Mouse (Mus musculus): ENCODE results near the gene Pygl. TPM values are rescaled to one million over a fixed set of nuclear protein-coding genes. Genes with fewer than 3 reads are reported as not detected.
"Not testable (repeated sequence)": the region's sequence is repeated elsewhere in the genome, so short reads cannot be mapped to it uniquely, and the experiment has no call there.

Gene Pygl
- total and polyA plus RNA-seq, 2 experiments from 2014 or later = 6.3 to 8.2 TPM

DNA sequence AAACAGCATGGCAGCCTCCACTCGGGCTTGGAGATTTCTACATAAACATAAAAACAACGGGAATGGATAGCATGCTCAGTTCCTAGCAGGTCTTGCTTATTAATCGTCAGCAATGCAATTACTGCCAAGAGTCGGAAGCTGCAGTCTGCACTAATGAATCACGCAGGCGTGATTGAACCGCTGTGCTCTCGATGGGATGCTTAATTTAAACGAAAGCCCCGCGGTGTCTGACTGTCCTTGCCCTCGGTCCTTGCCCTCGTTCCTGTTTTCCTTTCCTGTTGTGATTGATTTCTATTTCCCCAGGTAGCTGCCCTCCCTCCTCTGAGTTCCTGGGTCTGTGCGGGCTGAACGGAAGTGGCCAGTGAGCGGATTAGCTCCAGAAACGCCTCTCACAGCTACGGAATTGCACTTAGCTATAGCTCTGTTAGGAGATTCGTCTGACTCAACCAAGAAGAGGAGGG is 39.0 kb downstream of the Pygl start:
- peak overlapping the region; percentile 53 for H3K4me2 ChIP-seq (ENCODE audit: low read depth)
- H3K4me1 ChIP-seq (ENCODE audit: insufficient read depth) = no peaks in the 10 kb centered on the region
- H3K9me3 ChIP-seq (ENCODE audit: low read length) = no peaks in the 10 kb centered on the region
- peak overlapping the region; percentile 54; the same call in 1 of the 2 replicates for H3K27ac ChIP-seq (ENCODE audit: low read depth, low read length)
- ATAC-seq (peak; percentile 45), DNase-seq (peak; percentile 63)
- H3K9ac ChIP-seq = peak overlapping the region; percentile 49
- no peak for TF ChIP-seq CTCF (IDR thresholded peaks at IDR 0.05; ENCODE audit: low read depth)
- H3K4me3 ChIP-seq (ENCODE audit: low read depth, low read length) = peak overlapping the region; percentile 34
- 12% methylated on average over 19 of the region's 19 CpGs for WGBS
- H3K27me3 ChIP-seq (ENCODE audit: insufficient read depth, low read length) = no peaks in the 10 kb centered on the region
- no peaks in the 10 kb centered on the region for H3K36me3 ChIP-seq (ENCODE audit: insufficient read depth)

DNA sequence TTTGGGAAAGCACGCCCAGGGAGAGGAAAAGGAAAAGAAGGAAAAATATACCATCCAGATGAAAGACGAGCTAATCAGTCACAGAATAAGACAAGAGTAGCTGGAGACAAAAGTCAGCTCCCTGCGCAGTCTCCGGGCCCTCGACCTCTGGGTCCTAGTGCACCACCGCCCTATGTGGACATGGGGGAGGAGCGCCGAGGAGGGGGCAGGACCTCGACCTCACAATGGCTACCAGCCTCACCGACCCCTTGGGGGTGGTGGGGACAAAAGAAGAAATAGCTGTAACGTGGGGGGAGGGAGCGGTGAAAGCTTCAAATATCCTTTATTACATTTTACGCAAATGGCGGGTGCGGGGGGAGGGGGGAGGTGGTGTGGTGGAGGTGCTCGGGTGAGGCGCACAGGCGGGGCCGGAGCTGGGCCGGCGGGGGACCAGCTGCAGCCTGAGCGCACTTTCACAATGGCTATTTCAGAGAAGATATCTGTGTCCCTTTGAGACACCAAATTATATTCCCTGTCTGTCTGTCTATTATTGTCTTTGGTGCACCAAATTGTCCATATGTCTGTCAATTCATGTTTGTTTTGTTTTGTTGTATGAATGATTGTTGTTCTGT is 47.0 kb downstream of the Pygl start:
- no peak for DNase-seq
- 76% methylated on average over 22 of the region's 22 CpGs for WGBS
- H3K36me3 ChIP-seq (ENCODE audit: insufficient read depth) = no peaks in the 10 kb centered on the region
- H3K4me2 ChIP-seq (ENCODE audit: low read depth) = no peak overlapping the region
- H3K27me3 ChIP-seq (ENCODE audit: insufficient read depth, low read length) = no peaks in the 10 kb centered on the region
- 0 out of 2 replicates have a peak, but pooled peaks have one; percentile 27 for ATAC-seq
- TF ChIP-seq CTCF (IDR thresholded peaks at IDR 0.05; ENCODE audit: low read depth) = no peak
- no peak overlapping the region for H3K27ac ChIP-seq (ENCODE audit: low read depth, low read length)
- no peaks in the 10 kb centered on the region for H3K4me1 ChIP-seq (ENCODE audit: insufficient read depth)
- no peak overlapping the region for H3K9ac ChIP-seq
- no peaks in the 10 kb centered on the region for H3K9me3 ChIP-seq (ENCODE audit: low read length)
- peak overlapping the region; percentile 5; the same call in 1 of the 2 replicates for H3K4me3 ChIP-seq (ENCODE audit: low read depth, low read length)

DNA sequence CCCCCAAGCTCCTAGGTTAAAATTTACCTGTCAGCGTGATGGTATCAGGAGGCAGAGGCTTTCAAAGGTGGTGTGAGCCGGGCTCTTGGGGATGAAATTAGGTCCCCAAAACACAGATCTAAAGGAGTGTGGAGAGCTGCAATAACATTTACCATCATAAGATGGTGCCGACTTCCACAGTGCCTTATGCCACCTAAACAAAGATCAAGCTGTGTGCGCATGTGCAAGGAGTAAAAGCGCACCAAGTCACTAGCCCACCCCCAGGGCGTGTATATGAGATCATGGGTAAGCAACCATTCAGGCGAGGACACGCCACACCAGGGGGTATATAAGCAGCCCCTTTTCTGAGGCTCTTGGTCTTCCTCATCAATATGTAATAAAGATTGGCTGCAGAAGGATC is 47.8 kb downstream of the Pygl start:
- not testable (repeated sequence) for H3K4me1 ChIP-seq (ENCODE audit: insufficient read depth); H3K27ac ChIP-seq (ENCODE audit: low read depth, low read length); H3K4me3 ChIP-seq (ENCODE audit: low read depth, low read length); H3K9ac ChIP-seq; H3K9me3 ChIP-seq (ENCODE audit: low read length); ATAC-seq; H3K27me3 ChIP-seq (ENCODE audit: insufficient read depth, low read length); DNase-seq; H3K36me3 ChIP-seq (ENCODE audit: insufficient read depth); H3K4me2 ChIP-seq (ENCODE audit: low read depth)
- WGBS = 98% methylated on average over 8 of the region's 8 CpGs

DNA sequence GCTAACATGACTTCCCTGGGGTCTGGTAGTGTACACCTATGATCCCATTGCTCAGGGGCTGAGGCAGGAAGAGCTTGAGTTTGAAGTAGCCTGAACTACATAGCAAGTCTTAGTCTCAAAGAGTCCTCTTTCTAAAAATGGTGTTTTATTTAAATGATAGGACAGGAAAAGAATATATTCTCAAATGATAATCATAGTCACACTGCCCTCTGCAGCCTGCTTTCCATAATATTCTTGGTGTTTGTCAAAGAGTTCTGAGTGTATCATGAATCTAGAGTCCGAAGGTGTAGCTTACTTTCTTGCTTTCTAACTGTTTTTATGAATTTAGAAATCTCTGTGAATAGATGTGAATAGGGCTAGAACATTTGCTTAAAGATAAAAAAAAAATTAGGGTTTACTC is 61.3 kb downstream of the Pygl start:
- H3K9ac ChIP-seq = no peak overlapping the region
- no peaks in the 10 kb centered on the region for H3K9me3 ChIP-seq (ENCODE audit: low read length)
- H3K27ac ChIP-seq (ENCODE audit: low read depth, low read length) = no peak overlapping the region
- no peaks in the 10 kb centered on the region for H3K36me3 ChIP-seq (ENCODE audit: insufficient read depth)
- no peaks in the 10 kb centered on the region for H3K4me1 ChIP-seq (ENCODE audit: insufficient read depth)
- H3K4me2 ChIP-seq (ENCODE audit: low read depth) = no peak overlapping the region
- 85% methylated on average over 1 of the region's 1 CpGs for WGBS
- no peaks in the 10 kb centered on the region for H3K27me3 ChIP-seq (ENCODE audit: insufficient read depth, low read length)
- ATAC-seq (no peak), DNase-seq (peak; percentile 48)
- no peak overlapping the region for H3K4me3 ChIP-seq (ENCODE audit: low read depth, low read length)
- peak; percentile 46 for TF ChIP-seq CTCF (IDR thresholded peaks at IDR 0.05; ENCODE audit: low read depth)

- Histone ChIP-seq H3K9me3 (ENCODE audit: low read length) (no peaks in the 10 kb centered on the region), H3K4me1 (ENCODE audit: insufficient read depth) (no peaks in the 10 kb centered on the region), H3K27ac (ENCODE audit: low read depth, low read length) (no peak overlapping the region), H3K36me3 (ENCODE audit: insufficient read depth) (no peaks in the 10 kb centered on the region), H3K4me2 (ENCODE audit: low read depth) (no peak overlapping the region), H3K4me3 (ENCODE audit: low read depth, low read length) (no peak overlapping the region), H3K9ac (no peak overlapping the region), H3K27me3 (ENCODE audit: insufficient read depth, low read length) (no peaks in the 10 kb centered on the region)
- no peak for ATAC-seq
- 91% methylated on average over 4 of the region's 4 CpGs for WGBS
- no peak for TF ChIP-seq CTCF (IDR thresholded peaks at IDR 0.05; ENCODE audit: low read depth)
- no peak for DNase-seq
Observed at GRCm38 (mm10) chr12:70167950-70168349, 63.3 kb downstream of the Pygl start.

- H3K27ac ChIP-seq (ENCODE audit: low read depth, low read length) = no peak overlapping the region
- H3K36me3 ChIP-seq (ENCODE audit: insufficient read depth) = no peaks in the 10 kb centered on the region
- H3K4me1 ChIP-seq (ENCODE audit: insufficient read depth) = no peaks in the 10 kb centered on the region
- H3K9me3 ChIP-seq (ENCODE audit: low read length) = no peaks in the 10 kb centered on the region
- no peaks in the 10 kb centered on the region for H3K27me3 ChIP-seq (ENCODE audit: insufficient read depth, low read length)
- H3K4me3 ChIP-seq (ENCODE audit: low read depth, low read length) = no peak overlapping the region
- H3K4me2 ChIP-seq (ENCODE audit: low read depth) = no peak overlapping the region
- 87% methylated on average over 3 of the region's 3 CpGs for WGBS
- no peak for TF ChIP-seq CTCF (IDR thresholded peaks at IDR 0.05; ENCODE audit: low read depth)
- H3K9ac ChIP-seq = no peak overlapping the region
- DNase-seq = no peak
- ATAC-seq = no peak
Observed at GRCm38 (mm10) chr12:70164741-70165140, 66.5 kb downstream of the Pygl start.

DNA sequence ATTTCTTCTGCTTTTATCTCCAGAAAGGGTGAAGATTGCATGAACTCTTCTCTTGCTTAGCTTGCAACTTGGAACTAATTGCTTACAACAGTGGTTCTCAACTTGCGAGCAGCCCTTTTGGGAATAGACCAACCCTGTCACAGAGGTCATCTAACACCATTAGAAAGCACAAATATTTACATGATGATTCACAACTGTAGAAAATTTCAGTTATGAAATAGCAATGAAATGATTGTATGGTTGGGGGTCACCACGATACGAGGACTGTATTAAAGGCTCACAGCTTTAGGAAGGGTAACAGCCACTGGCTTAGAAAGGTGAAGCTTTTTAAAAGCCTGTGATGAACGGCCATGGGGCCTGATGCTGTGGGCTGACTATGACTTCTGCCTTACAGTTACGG is 70.2 kb downstream of the Pygl start:
- H3K4me1 ChIP-seq (ENCODE audit: insufficient read depth) = no peaks in the 10 kb centered on the region
- no peak for DNase-seq
- no peak overlapping the region for H3K9ac ChIP-seq
- no peak overlapping the region for H3K27ac ChIP-seq (ENCODE audit: low read depth, low read length)
- H3K27me3 ChIP-seq (ENCODE audit: insufficient read depth, low read length) = no peaks in the 10 kb centered on the region
- no peak for ATAC-seq
- TF ChIP-seq CTCF (IDR thresholded peaks at IDR 0.05; ENCODE audit: low read depth) = no peak
- H3K9me3 ChIP-seq (ENCODE audit: low read length) = no peaks in the 10 kb centered on the region
- no peaks in the 10 kb centered on the region for H3K36me3 ChIP-seq (ENCODE audit: insufficient read depth)
- 82% methylated on average over 5 of the region's 5 CpGs for WGBS
- H3K4me3 ChIP-seq (ENCODE audit: low read depth, low read length) = no peak overlapping the region
- no peak overlapping the region for H3K4me2 ChIP-seq (ENCODE audit: low read depth)

All from forebrain, postnatal 0 days (tissue).